In genomic region chr7:85543118-85543517, GRCm38 (mm10) we compare ENCODE assay signal across 24 mouse cellular contexts. TPM values are rescaled to one million over a fixed set of nuclear protein-coding genes. Genes with fewer than 3 reads are reported as not detected.
"Had no signal": no experiment of that assay in that cellular context is flagged by ENCODE, and none has a peak within 500 bp of the region (broad histone marks: within the 10 kb centered on the region; RNA-seq: fewer than 3 reads in every experiment).

No protein-coding gene starts in this region.

- DNase-seq: lung, adult 2 months; lung, postnatal 14 days; lung, postnatal 36 days; right cerebral cortex, postnatal 14 days; thymus, adult 2 months; thymus, postnatal 25 days; thymus, postnatal 4 days had no signal

RNA-seq across cellular contexts. Expression of gene Vmn2r71, which starts 19.8 kb away (rescaled TPM):
- total RNA-seq: megakaryocyte progenitor cell, adult 5-6 weeks; midbrain, postnatal 0 days; monocyte, adult 5-6 weeks; neutrophil, adult 5-6 weeks had no signal
- polyA plus RNA-seq: lung, adult 2 months; lung, embryonic 15.5 days; lung, postnatal 0 days; macrophage; midbrain, embryonic 11.5 days; midbrain, embryonic 13.5 days; midbrain, embryonic 15.5 days; midbrain, postnatal 0 days; neural tube, embryonic 12.5 days; neural tube, embryonic 14.5 days; spleen, adult 2 months; stomach, embryonic 15.5 days; stomach, postnatal 0 days; thymus, adult 2 months; urinary bladder, adult 2 months had no signal

RNA-seq across cellular contexts. Expression of gene Vmn2r70, which starts 25.9 kb away (rescaled TPM):
- total RNA-seq: megakaryocyte progenitor cell, adult 5-6 weeks; midbrain, postnatal 0 days; monocyte, adult 5-6 weeks; neutrophil, adult 5-6 weeks had no signal
- polyA plus RNA-seq: lung, adult 2 months; lung, embryonic 15.5 days; lung, postnatal 0 days; macrophage; midbrain, embryonic 11.5 days; midbrain, embryonic 13.5 days; midbrain, embryonic 15.5 days; midbrain, postnatal 0 days; neural tube, embryonic 12.5 days; neural tube, embryonic 14.5 days; spleen, adult 2 months; stomach, embryonic 15.5 days; stomach, postnatal 0 days; testis, adult 2 months; thymus, adult 2 months; urinary bladder, adult 2 months had no signal
